Mouse (Mus musculus) cerebellum, postnatal 25 days (tissue): ENCODE measurements at regions not wholly inside any gene's neighbourhood (a gene's known extent, or its start where the extent isn't known, plus 50 kb on each side); places are given as distances from the start of the nearest gene placed in this dataset.

Source experiments
- DNase-seq, 2 experiments: peaks; one replicate each; pipeline ENCODE4 v3.0.0; 2021; ENCODE audit warnings: mixed read lengths in 2 of 2

DNA sequence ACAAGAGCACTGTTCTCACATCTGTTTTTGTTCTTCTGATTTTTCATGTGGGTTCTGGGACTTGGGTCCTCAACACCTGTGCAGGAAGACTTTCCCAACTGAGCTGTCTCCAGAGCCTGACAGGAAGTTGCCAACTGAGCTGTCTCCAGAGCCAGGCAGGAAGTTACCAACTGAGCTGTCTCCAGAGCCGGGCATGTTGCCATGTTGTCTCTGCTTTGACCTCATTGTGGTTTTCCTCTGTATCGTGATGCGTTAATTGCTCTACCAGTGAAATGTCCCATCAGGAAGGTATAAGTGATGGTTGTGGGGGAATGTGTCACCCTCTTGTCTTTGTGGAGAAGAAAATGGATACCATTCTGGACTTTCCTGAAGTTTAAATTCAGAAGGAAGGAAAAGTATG, 54.4 kb upstream of the Olfm4 start:
- DNase-seq: no peak

DNA sequence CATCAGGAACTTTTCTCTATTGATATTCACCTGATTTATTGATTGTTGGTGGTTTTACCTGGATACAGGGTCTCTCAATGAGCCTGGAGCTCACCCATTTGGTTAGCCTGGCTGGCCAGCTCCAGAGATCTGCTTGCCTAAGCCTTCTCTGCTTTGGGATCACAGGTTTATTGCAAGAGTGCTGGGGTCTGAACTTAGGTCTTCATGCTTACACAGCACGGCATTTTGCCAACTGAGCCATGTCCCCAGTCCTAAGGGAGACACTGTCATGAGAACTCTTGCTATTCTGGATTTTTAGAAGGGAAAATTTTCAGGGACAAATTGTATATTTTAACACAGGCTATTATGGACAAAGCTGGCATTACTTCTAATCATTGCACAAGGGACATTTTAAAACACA, 56.7 kb upstream of the Olfm4 start:
- DNase-seq: no peak

- DNase-seq: peak; percentile 18 to 53
Measured at GRCm38 (mm10) chr14:79916960-79917848, 66.7 kb upstream of the Olfm4 start.

DNA sequence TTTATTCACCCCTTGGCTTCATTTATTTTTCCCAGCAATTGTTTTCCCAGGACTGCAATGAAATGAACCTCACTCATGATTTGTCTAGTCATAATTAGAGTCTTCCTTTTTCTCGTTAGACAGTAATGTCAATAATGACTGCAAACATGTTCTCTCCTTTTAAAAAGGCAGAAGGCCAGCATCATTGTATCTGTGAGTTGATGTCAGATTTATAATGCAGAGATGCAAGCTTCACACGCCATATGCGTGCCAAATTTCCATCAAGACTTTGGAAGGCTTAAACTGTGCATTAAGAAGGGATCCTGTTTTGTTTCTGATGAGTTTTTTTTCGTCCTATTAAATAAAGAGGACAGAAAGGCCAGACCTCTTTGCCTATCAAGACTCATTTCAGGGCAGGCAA, 68.9 kb upstream of the Olfm4 start:
- no peak for DNase-seq

- DNase-seq: no peak
Measured at GRCm38 (mm10) chr14:79913315-79913714, 70.6 kb upstream of the Olfm4 start.

DNA sequence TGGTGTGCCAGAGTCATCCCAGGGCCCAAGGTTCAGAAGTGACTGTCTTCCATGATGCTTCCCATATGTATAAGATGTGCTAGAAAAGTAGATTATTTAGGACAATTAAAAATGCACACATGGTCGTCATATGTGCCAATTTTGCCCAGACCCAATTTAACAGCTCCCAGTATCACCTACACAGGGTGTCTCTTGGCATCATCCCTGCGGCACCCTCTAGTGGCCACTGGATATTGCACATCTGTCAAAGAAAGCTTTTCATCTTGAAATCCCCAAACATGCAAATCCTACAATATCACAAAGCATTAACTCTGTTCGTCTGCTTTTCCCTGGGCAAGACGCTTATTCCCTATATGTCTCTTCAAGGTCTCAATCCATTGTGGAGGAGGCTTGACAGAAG, 71.3 kb upstream of the Olfm4 start:
- DNase-seq: peak; percentile 21 to 60

GRCm38 (mm10) chr14:79907761-79908160, 76.1 kb upstream of the Olfm4 start:
- no peak for DNase-seq

DNA sequence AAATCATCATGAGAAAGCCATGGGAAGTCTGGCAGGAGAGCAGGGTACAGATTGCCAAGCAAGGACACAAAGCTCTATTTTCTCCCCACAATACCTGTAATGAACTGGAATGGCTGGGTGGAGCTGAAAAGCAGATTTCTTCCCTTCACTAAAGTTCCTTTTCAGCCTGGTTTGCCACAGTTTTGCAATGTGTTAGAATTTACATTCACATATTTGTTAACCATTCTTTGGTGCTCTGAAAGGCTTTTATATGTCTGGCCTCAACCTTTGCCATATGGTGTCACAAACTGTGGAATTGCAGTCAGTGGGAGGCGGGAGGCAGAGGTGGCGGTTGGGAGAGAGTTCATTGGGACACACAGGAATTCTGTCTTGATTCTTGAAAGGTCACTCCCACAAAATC, 78.3 kb upstream of the Olfm4 start:
- no peak for DNase-seq

- no peak for DNase-seq
Measured at GRCm38 (mm10) chr14:79902355-79902754, 81.5 kb upstream of the Olfm4 start.

DNA sequence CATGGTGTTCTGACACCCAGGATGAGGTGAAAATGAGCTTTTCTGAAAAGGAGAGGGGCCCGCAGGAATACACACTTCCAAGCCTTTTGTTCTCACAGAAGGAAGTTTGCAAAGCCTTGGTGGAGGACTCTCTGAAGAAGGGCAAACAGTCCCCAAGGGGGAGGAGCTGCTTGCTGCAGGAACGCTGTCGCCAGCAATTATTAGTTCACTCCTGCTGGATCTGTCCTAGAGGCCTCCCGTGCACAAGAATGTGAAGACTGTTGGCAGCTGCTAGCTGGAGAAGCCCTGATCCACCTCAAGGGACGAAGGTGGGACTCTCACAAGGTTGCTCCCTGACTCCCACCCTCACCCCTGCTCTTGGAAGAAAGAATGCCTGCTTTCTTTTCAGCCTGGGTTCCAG, 85.6 kb upstream of the Olfm4 start:
- DNase-seq: no peak

DNA sequence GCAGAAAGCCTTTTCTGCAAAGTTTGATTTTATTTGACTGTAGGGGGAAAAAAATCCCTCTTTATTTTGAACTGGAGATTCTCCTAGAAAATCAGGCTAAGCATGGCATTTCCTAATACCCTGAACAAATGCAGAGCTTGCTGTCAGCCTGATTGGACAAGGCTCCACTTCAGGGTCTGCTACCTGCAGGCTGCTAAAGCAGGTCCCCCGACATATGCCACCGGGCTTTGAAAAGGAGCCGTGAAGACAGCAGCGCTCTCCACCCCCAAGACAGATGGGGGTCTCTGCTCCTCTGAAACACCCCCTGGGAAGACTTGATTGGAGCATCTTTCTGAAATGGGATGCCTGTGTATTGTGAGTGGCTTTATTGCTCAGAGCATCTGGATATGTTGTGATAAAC, 90.6 kb upstream of the Olfm4 start:
- DNase-seq: no peak

DNA sequence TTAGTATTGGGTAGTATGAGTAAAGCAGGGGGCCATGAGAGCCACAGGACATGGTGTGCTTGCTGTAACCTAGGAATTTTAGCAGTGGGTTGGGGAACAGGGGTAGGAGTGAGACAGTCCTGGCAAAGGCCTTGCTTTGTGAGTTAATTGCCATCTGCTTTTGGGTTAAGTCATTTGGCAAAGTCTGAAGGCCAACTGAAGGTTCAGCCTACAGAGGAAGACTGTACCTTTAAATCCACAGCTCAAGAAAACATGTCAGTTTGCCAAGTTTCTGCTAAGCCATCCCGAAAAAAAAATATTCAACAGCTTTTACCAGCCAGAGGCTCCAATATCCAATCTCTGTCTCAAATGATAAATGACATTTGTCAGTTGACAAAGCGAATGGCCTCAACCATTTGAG, 93.2 kb upstream of the Olfm4 start:
- DNase-seq: peak; percentile 12 to 21

GRCm38 (mm10) chr14:79890280-79890679, 93.6 kb upstream of the Olfm4 start:
- DNase-seq: no peak

DNA sequence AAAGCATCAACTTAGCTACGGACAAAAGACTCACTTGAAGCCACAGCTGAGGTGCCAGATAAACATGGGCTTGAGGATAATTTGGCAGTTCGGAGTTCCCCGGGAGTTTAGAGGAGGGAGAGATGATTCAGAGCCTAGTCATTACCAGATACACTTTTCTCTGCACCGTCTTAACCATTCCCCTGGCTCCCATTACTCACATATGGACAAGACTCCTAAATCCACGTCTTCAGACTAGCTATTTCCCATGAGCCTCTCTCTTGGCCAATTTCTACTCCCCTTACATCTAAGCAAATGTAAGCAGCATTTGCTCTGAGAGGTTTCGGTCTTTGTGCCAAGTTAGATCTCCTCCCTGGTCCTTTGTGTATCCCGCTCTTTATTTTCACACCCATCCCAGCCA, 100.4 kb upstream of the Olfm4 start:
- no peak for DNase-seq

DNA sequence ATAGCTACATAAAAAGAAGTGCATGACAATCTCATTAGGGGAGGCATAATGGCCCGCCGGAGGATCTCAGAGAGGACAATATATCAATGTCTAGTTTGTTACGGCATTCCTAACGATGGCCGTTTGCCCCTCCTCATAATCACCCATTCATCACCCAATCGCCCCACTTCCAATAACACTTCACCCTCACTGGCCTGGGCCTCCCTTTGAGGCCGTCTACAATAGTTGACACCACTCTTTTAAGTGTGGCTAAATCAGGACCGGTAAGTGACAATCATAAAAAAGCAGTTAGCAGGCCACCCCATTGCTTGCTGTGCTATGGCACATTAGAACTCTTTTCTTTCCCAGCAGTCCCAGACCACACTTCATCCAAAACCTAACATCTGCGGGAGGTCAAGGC, 102.2 kb upstream of the Olfm4 start:
- no peak for DNase-seq

- no peak for DNase-seq
Measured at GRCm38 (mm10) chr14:79880065-79880755, 103.7 kb upstream of the Olfm4 start.

- DNase-seq: no peak
Measured at GRCm38 (mm10) chr14:79879333-79880035, 104.4 kb upstream of the Olfm4 start.

GRCm38 (mm10) chr14:79878285-79879019, 105.4 kb upstream of the Olfm4 start:
- peak; percentile 45 to 57 for DNase-seq

GRCm38 (mm10) chr14:79873062-79873461, 102.0 kb upstream of the Pcdh8 start:
- no peak for DNase-seq

- DNase-seq: no peak
Measured at GRCm38 (mm10) chr14:79872430-79872829, 101.3 kb upstream of the Pcdh8 start.

DNA sequence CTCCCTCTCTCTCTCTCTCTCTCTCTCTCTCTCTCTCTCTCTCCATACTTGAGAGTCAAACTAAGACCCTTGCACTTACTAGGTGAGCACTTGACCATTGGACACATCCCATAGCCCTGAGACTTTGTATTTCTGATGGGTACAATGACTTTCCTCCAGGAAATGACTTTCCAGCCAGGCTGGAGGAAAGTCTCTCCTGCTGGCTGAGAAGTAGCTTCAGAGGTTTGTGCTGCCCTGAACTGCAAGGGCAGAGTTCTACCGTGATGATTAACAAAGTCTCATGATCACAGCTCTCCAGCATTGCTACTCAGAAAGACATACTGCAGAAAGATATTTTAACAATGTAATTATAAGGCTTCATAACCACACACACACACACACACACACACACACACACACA, 98.2 kb upstream of the Pcdh8 start:
- DNase-seq: no peak

GRCm38 (mm10) chr14:79856245-79856644, 85.1 kb upstream of the Pcdh8 start:
- DNase-seq: no peak

DNA sequence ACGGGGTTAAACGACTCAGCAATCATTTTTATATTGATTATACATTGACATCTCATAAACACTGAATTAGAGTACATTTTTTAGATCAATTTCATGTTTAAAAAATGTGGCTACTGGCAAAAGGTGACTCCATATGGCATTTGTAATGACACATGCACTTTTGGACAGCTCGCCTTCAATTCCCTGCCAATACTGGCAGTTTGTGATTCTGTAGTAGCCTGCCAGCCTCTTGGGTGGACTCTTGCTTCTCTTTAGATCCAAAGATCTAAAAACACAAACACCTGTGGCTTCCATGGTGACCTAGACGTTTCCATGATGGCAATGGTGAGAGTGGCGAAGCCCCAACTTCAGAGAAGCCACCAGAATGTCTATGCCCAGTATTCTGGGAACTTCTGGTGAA, 83.1 kb upstream of the Pcdh8 start:
- peak; percentile 42 to 62 for DNase-seq
